Mouse (Mus musculus) ES-CJ7 (cell line): ENCODE data around the gene Prkci.

Experiments
- DNase-seq: peaks from one replicate; pipeline ENCODE4 v3.0.0; 2011; ENCODE audit warnings: low read depth, low spot score

The Prkci gene

DNA sequence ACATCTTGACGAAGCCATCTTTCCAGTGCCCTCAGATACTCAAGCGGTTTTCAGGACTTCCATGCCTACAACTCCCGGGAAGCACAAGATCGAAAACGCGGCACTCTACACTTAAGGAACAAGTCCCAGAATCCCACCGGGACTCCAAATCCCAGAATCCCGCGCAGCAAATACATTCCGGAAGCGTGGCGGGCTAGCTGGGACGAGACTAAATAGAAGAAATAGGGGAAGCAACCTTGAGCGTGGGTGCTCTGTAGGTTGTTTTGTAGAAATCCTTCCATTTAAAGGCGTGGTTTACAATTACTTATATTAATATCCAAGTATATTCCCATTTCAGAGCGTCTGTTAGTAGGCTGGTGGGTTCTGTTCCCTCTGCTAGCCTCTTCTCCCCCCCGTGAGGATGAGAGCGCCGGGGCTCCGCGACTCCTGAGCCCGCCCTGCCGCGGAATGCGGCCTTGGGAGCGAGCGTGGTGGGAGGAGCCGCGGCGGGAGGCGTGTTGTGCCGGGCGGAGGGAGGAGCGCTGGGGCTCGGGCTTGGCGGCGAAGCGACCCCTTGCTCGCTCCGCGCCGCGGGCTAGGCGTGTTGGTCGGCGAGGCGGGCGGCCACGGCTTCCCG lies at the start of gene Prkci:
Gene Prkci (plus strand): TSS at position 465 of the 616 bp plus-strand sequence.
- DNase-seq: peak; percentile 97

DNA sequence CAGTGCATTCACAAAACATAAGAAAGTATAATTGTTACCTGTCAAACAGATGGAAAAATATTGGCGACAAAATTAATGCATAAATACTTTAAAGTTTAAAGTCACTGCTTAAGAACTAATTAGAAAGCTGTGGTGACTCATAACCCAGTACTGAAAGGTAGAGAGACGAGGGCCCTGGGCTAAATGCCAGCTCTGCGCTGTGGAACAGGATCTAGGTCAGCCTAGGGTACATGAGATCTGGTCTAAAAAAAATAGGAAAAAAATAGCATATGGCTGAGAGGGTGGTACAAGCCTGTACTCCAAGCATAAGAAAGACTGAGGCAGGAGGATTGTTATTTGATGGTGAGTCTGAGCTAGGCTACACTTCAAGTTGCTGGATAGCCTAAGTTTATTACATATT lies 43.9 kb upstream of the Prkci start:
- no peak for DNase-seq

DNA sequence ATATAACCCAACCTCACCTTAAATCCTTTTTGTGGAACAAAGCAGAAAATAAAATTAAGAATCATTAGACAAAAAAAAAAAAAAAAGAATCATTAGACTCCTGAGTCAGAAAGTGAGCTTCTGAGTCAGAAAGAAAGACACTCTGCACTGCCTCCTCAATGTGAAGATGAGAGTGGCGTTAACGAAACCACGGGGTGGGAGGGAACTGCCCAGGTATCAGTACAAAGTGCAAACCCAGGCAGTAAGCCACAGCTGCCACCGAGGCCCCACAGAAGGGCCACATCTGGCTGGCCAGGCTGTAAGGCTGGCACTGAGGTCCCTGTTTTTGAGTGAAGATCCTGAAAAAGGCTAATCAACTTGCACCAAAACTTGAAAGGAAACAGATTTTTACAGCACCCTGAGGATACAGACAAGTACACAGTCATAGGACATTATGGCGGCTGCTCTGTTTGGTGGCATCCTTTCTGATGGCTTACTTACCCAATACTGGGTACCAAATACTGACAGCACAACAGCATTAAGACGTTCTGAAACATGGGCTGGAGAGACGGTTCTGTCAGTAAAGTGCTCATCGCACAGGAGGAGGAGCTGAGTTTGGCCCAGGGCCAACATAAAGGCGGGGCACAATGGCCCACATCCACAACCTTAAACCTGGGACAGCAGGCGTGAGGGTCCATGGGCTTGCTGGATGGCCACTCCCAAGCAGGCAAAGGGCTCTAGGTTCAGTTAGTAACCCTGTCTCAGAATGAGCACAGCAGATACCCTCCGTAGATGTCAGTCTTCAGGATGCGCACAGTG lies 43.1 kb upstream of the Prkci start:
- DNase-seq: no peak

DNA sequence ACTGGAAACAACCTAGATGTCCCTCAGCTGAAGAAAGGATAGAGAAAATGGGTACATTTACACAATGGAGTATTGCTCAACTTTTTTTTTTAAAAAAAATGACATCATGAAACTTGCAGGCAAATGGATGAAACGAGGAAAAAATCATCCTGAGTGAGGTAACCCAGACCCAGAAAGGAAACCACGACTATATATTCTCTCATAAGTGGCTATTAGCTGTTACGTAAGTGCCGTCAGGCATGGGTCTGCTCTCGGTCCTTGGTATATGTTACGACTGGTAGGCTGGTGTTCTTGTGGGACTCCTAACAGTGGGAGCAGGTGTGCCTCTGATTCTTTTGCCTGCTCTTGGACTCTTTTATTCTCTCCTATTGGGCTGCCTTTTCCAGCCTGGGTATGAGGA lies 39.2 kb upstream of the Prkci start:
- no peak for DNase-seq

DNA sequence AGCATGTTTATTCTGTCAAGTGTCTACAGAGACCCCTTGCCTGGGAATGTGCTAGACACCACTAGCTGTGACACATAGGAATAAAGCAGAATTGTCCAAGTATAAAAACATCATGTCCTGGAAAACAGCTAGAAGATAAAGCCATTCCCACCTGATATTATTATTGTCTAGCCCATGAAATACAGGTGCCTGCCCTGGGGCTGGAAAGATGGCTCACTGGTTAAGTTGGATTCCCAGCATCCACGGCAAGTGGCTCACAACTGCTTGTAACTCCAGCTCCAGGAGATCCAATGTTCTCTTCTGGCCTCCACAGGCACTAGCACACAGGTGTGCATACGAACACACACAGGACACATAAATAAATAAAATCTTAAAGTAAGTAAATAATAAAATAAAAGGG lies 36.8 kb upstream of the Prkci start:
- DNase-seq: no peak

DNA sequence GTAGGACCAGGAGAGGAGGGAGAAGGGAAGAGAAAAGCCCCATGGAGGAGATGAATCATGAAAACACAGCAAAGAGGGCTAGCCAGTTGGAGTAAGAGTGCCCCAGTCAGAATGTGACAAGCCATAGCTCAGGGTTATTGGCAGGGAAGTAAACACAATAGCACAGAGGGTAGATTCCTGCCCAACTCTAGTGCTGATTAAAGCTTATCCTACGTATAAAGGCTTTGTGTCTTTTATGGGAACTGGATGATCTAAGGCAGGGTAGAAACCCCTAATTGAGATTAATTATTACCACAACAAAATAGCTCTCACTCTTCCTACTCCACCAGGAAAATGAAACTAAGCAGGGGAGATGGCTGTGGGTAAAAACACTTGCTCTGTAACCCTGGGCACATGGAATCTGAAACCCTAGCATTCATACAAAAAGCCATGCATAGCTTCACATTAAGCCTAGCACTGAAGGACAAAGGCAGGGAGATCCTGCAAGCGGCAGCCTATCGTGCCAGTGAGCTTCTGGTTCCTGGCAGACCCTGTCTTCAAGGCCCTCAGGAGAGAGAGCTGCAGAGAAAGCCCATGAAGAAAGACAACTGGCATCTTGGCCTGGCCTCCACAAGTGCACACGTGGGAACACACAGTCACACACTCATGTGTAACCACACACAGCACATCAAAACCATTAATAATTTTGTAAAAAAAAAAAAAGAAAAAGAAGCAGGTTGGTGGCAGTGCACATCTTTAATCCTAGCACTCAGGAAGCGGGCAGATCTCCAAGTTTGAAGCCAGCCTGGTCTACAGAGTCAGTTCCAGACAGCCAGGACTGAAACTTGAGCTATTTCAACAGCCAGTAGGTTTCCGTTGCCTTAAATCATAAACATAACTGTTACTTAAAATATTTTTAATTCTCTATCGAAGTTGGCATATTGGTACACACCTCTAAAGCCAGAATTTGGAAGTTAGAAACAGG lies 35.4 kb upstream of the Prkci start:
- DNase-seq: no peak

DNA sequence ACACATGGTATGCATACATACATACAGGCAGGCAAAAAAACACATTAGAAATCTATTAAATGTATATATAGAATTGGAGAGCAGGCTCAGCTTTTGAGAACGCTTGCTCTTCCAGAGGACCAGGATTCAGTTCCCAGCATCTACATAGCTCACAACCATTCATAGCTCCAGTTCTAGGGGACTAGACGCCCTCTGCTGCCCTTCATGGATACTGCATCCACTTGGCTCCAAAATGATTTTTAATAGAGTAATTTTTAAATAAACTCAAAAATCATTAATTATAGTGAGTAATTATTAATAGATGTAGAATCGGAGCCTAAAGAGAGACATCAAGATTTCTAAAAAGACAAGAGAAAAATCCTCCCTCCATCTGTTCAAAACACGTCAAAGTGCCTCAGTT lies 32.4 kb upstream of the Prkci start:
- no peak for DNase-seq

DNA sequence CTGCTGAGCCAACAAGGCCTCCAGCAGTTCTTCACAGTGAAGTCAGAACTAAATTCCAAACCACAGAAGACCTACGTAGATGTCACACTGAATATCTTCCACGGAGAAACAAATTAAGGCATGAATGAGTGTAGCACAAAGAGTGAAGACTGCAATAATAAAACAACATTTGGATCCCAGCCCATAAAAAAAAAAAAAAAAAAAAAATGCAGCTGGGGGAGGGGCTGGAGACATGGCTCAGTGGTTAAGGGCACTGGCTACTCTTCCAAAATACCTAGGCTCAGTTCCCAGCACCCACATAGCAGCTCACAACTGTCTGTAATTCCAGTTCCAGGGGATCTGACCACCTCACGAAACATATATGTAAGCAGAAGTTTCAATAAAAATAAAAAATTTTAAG lies 31.3 kb upstream of the Prkci start:
- DNase-seq: no peak

DNA sequence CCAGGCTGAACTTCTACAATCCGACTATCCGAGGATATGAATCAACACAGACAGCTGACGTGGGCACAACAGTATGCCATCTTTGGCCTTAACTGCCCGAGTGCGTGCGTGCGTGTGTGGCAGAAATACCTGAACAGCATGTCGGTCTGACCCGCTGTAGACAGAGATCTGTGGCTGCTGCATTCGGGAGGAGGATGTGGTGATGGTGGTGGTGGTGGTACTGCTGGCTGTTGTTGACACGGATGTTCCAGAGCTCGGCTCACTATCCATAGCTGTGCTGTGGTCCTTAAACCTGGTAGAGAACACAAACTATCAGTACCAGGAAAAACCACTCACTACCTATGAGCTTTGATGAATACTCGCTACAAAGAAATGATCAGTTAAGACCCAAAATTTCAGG lies 29.9 kb upstream of the Prkci start:
- no peak for DNase-seq

DNA sequence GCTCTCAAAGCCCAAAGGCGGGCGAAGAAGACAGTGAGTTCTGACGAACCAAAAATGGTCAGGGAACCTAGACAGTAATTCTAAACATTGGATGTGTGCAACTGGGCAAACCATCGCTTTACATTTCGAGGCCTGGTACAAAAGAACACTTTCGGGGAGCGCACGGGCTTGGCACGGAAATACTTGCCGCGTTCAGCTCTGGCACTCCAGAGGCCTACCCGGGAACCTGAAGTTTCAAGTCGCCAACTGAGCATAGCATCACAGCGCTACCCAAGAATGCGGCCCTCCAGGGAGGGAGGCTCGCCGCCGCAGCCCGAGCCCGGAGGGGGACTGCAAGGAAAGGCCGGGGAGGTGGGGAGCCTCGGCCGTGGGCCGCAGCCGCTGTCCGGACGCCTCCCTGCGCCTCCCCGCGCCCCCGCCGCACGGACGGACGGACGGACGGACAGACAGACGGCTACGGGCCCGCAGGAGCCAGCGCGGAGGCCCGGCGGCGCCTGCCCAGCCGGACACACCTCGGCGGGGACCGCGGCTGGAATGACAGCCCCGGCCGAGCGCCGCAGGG lies 26.9 kb upstream of the Prkci start:
- peak; percentile 42 for DNase-seq

DNA sequence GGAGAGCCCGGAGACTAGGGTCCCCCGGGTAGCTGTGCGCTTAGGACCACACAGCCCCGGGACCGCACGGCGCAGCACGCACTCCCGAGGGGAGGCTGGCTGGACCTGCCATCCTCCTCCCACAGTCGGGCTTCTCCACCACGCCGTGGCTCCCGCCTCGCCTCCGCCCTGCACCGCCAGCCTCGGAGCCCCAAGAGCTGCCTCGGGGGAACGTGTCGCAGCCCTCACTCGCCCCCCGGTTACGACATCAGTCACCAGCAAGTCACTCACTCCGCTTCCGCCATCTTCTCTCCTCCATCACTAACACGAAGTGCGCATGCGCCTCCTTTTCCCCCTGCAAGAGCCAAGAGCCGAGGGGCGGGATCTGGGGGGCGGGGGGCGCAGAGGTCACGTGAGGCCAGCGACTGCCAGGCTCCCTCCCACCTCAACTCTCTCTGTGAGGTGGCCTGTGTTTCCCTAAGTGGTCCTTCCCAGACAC lies 26.4 kb upstream of the Prkci start, which contains the start of gene Phc3:
Gene Phc3 (minus strand): TSS at position 312 of the 478 bp plus-strand sequence.
- DNase-seq: peak; percentile 98

DNA sequence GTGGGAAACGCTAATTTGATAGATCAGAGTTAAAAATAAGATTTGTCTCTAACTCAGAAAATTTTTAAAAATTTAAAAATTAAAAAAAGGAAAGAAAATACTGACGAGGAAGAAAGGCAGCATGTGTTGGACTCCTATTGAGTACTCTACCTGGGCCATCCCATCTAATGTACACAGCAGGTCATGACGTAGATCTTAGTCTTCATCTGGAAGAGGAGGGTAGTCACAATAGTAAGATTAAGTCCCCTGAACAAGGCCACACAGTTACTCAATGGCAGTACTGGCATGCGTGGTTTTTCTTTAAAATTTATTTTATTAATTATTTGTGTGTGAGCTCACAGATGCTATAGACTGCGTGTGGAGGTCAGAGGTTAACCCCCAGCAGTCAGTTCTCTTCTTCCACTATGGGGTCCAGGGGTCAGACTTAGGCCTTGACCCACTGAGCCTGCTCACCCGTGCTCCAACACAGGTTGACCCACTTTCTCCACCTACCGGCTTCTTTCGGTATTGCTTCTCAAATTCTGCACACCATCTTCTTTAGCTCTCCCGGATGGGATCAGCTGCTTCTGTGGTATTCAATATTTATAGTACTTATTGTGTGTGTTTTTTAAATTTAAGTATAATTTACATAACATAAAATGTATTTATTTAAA lies 20.3 kb upstream of the Prkci start:
- DNase-seq: peak; percentile 80

DNA sequence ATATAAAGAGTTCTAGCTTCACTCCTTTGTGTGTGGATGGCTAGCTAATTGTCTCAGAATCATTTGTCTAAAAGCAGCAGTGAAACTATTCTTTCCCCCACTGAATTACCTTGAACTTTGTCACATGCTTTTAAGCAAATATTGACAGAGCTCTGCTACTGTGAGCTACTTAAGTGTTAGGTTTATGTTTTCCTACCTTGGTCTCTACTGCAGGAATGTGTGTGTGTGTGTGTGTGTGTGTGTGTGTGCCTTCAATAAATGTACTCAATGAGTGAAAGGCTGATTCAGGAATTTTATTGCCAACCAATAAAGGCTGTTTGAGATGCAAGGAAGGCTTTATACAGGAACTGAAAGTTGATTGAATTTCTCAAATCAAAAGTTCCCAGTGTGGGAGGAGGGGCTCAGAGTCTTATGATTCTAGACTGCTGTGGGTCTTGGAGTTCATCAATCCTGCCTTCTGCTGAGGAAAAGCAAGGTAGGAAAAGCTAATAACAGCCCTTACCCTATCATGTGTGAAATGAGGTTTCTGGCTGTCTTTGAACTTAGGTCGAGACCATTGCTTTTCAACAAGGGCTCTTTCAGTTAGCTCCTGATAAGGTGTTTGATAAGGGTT lies 18.4 kb upstream of the Prkci start:
- DNase-seq: no peak

DNA sequence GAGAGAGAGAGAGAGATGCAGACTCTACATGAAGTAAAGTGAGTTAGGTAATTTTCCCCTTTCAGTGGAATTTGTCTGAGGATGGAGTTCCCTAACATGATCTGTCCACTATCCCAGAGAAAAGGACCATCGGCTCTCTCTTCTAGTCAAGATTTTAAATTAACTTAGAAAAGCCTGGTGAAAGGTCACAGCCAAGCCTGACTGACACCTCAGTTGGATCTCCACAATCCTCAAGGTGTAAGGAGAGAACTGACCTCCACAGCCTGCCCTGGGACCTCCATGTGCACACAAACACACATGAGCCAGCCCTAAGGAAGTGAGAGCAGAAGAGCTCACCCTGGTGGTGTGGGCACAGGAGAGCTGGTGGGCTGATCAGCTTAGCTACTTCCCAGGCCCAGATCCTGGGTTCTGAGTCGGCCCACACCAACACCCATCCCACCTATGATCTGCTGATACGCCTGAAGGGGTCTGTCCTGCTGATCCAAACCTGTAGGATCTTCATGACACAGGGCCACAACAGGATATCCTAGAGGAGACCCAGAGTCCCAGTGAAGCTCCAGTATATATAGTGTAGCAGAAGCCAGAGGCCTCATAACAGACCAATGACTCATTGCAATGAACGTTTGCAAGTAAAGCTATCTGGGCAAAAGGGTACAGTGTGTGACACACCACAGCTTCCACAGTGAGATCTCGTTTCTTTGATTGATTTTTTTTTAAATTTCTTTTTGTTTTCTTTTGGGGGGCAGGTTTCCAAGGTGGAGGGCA lies 13.7 kb upstream of the Prkci start:
- DNase-seq: no peak

DNA sequence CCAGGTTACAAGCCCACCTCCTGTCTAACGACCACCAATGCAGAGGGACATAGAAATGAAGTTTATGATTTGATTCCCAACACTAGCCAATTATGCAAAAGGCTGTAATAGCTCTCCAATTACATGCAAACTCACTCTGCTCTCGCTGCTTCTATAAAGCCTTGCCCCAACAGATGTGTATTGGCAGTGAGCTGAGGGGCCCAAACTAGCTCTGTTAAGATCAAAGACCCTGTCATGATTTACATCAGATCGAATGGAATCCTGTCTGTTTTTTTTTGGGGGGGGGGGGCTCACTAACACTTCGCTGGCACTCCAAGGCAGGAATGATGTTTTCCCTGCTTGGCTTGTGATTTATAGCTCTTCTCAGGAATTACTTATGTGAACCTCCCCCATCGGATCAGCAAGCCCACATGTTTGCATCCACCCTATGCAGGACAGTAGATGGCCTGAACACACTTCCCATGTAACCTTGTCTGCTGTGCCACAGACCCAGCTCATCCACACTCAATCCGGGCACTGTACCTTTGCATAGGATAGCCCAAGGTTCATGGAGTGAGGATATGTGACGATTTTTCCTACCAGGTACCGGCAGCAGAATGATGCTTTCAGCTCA lies 12.5 kb upstream of the Prkci start:
- no peak for DNase-seq

DNA sequence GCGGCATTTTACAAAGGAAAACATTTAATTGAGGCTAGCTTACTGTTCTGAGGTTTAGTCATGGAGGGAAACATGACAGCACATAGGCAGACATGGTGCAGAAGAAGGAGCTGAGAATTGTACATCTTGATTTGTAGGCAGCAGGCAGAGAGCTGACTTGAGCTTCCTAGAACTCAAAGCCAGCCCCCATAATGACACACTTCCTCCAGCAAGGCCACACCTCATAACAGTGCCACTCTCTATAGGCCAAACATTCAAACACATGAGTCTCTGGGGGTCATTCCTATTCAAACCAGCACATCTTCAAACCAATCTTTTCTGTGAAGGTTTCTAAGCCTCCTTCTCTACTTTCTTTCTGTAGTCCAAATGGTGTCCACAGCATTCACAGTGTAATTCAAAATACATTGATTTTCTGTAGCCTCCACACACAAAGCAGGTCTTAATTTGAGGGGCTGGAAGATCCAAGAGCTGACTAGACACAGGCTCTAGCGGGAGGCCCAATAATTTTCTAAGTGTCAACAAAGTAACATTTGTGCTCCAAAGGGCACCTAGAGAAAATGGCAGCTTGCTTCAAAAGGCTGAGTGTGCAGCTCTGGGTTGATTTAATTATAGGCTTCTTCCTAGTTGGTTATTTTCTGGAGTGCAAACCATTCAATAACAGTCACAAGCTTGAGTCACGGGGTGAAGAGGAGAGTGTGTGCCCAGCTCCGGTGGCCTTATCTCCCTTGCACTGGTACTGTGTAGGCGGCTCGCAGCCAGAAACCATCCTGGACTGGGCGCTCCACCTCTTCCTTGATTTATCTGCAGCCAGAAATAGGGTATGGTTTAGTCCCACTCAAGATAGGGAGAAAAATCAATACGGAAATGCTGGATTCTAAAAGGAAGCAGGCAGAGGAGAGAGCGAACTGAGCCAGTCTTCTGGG lies 7.9 kb upstream of the Prkci start:
- no peak for DNase-seq

DNA sequence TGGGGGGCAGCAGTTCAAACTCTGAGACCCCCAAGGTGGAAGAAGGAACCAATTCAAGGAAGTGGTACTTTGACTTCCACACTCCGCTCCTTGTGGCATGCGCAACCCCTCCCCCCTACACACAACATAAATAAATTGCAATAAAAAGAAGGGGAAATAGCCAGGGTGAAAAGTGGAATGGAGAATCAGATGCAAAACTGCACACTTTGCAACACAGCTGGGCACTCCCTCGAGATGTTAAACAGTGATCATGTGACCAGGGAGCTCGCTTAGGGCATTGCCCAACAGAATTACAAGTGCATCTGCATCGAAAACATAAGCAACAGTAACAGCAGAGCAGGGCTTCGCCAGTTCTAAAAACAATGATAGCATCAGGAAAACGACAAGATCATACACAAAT lies 3.4 kb upstream of the Prkci start:
- DNase-seq: no peak

DNA sequence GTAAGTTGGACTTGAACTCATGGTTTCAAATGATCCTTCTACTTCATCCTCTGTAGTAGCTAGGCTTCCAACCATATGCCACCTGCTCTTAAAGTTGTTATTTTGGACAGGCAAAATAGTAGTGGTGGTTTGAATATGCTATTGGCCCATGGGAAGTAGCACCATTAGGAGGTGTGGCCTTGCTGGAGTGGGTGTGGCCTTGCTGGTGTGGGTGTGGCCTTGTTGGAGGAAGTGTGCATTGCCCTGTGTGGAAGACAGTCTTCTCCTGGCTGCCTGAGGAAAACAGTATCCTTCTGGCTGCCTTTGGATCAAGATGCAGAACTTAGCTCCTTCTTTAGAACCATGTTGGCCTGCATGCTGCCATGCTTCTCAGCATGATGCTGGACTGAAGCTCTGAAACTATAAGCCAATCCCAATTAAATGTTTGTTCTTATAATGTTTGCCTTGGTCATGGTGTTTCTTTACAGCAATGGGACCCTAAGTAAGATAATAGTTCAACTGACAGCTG lies 2.4 kb upstream of the Prkci start:
- peak; percentile 66 for DNase-seq
